Mouse (Mus musculus): ENCODE results near the gene Clic3. TPM values are rescaled to one million over a fixed set of nuclear protein-coding genes. Genes with fewer than 3 reads are reported as not detected.

Clic3 gene
- polyA plus RNA-seq, 1 experiment = not detected

- no peaks in the 10 kb centered on the region for H3K27me3 ChIP-seq (ENCODE audit: control insufficient read depth)
- no peaks in the 10 kb centered on the region; the same call in 1 of the 2 replicates for H3K36me3 ChIP-seq (ENCODE audit: control insufficient read depth)
- no peak overlapping the region for H3K4me3 ChIP-seq (replicated peaks)
- TF ChIP-seq GATA1 (IDR thresholded peaks at IDR 0.05; ENCODE audit: low read length) (no peak), TAL1 (IDR thresholded peaks at IDR 0.05; ENCODE audit: low read length) (no peak)
- H3K9me3 ChIP-seq (ENCODE audit: control insufficient read depth, low read length) = no peaks in the 10 kb centered on the region
- peaks cover 7% of the 10 kb centered on the region for H3K4me1 ChIP-seq (ENCODE audit: control insufficient read depth)
Observed at GRCm38 (mm10) chr2:25436286-25436820, 20.3 kb upstream of the Clic3 start.

- no peak overlapping the region for H3K4me3 ChIP-seq (replicated peaks)
- no peak for TF ChIP-seq GATA1 (IDR thresholded peaks at IDR 0.05; ENCODE audit: low read length)
- no peak for TF ChIP-seq TAL1 (IDR thresholded peaks at IDR 0.05; ENCODE audit: low read length)
- H3K4me1 ChIP-seq (ENCODE audit: control insufficient read depth) = no peaks in the 10 kb centered on the region
- peaks cover 6% of the 10 kb centered on the region; the same call in 1 of the 2 replicates for H3K36me3 ChIP-seq (ENCODE audit: control insufficient read depth)
- H3K27me3 ChIP-seq (ENCODE audit: control insufficient read depth) = no peaks in the 10 kb centered on the region
- H3K9me3 ChIP-seq (ENCODE audit: control insufficient read depth, low read length) = no peaks in the 10 kb centered on the region
Observed at GRCm38 (mm10) chr2:25441067-25441466, 15.6 kb upstream of the Clic3 start.

GRCm38 (mm10) chr2:25442682-25443081 lies 14.0 kb upstream of the Clic3 start:
- no peak overlapping the region for H3K4me3 ChIP-seq (replicated peaks)
- no peaks in the 10 kb centered on the region; the same call in 1 of the 2 replicates for H3K4me1 ChIP-seq (ENCODE audit: control insufficient read depth)

GRCm38 (mm10) chr2:25450853-25451647 lies 5.6 kb upstream of the Clic3 start:
- H3K4me3 ChIP-seq (replicated peaks) = no peak overlapping the region
- H3K36me3 ChIP-seq (ENCODE audit: control insufficient read depth) = no peaks in the 10 kb centered on the region; the same call in 1 of the 2 replicates
- TF ChIP-seq GATA1 (IDR thresholded peaks at IDR 0.05; ENCODE audit: low read length) (no peak), TAL1 (IDR thresholded peaks at IDR 0.05; ENCODE audit: low read length) (no peak)
- H3K4me1 ChIP-seq (ENCODE audit: control insufficient read depth) = no peaks in the 10 kb centered on the region; the same call in 1 of the 2 replicates
- no peaks in the 10 kb centered on the region for H3K27me3 ChIP-seq (ENCODE audit: control insufficient read depth)
- H3K9me3 ChIP-seq (ENCODE audit: control insufficient read depth, low read length) = no peaks in the 10 kb centered on the region

More at GRCm38 (mm10) chr2:25442682-25443081, 14.0 kb upstream of the Clic3 start:
- H3K36me3 ChIP-seq (ENCODE audit: control insufficient read depth) = peaks cover 6% of the 10 kb centered on the region; the same call in 1 of the 2 replicates
- no peaks in the 10 kb centered on the region for H3K9me3 ChIP-seq (ENCODE audit: control insufficient read depth, low read length)
- TF ChIP-seq GATA1 (IDR thresholded peaks at IDR 0.05; ENCODE audit: low read length) (no peak), TAL1 (IDR thresholded peaks at IDR 0.05; ENCODE audit: low read length) (no peak)
- no peaks in the 10 kb centered on the region for H3K27me3 ChIP-seq (ENCODE audit: control insufficient read depth)

DNA sequence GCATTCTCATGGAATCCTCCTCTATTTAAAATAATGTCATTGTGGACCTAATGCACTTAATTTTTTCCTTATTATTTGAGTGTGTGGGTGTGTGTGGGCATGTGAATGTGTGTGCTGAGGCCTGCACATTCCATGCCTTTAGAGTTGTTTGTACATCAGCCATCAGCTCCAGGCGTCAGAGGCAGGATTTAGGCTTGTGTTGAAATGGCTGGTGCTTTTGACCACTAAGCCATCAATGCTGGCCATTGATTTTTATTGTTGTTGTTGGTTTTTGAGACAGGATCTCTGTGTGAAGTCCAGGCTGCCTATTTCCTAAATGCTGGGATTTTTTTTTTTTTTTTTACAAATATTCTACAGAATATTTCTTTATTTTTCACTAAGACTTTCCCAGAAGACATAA lies 3.7 kb upstream of the Clic3 start:
- H3K36me3 ChIP-seq (ENCODE audit: control insufficient read depth) = peaks cover 4% of the 10 kb centered on the region
- TF ChIP-seq TAL1 (IDR thresholded peaks at IDR 0.05; ENCODE audit: low read length) = no peak
- no peak for TF ChIP-seq GATA1 (IDR thresholded peaks at IDR 0.05; ENCODE audit: low read length)
- H3K9me3 ChIP-seq (ENCODE audit: control insufficient read depth, low read length) = no peaks in the 10 kb centered on the region
- no peaks in the 10 kb centered on the region for H3K27me3 ChIP-seq (ENCODE audit: control insufficient read depth)
- H3K4me1 ChIP-seq (ENCODE audit: control insufficient read depth) = peaks cover 13% of the 10 kb centered on the region
- H3K4me3 ChIP-seq (replicated peaks) = no peak overlapping the region

GRCm38 (mm10) chr2:25457022-25457896 lies 621 bp downstream of the Clic3 start:
- Histone ChIP-seq H3K36me3 (ENCODE audit: control insufficient read depth) (peaks cover 18% of the 10 kb centered on the region), H3K9me3 (ENCODE audit: control insufficient read depth, low read length) (no peaks in the 10 kb centered on the region), H3K4me3 (replicated peaks) (no peak overlapping the region), H3K27me3 (ENCODE audit: control insufficient read depth) (no peaks in the 10 kb centered on the region), H3K4me1 (ENCODE audit: control insufficient read depth) (peaks cover 46% of the 10 kb centered on the region)
- no peak for TF ChIP-seq GATA1 (IDR thresholded peaks at IDR 0.05; ENCODE audit: low read length)
- no peak for TF ChIP-seq TAL1 (IDR thresholded peaks at IDR 0.05; ENCODE audit: low read length)

DNA sequence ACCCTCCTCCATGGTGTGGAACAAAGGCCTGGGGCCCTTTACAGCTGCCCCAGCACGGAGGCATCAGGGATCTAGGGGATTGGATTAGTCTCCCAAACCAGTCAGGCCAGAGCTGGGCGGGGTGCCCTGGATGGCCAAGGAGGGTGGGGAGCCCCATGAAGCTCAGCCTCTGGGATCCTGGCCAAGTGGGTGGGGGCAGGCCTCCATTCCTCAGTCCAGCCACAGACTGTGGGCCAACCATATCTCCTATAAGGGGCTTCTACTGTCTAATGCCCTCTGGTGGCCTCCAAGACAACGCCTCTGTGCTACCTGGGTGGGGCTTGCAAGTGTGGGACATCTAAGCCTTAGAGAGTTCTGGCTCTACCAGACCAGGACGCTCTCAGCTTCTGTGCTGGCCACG lies 2.3 kb downstream of the Clic3 start:
- H3K9me3 ChIP-seq (ENCODE audit: control insufficient read depth, low read length) = no peaks in the 10 kb centered on the region
- no peak overlapping the region for H3K4me3 ChIP-seq (replicated peaks)
- peaks cover 18% of the 10 kb centered on the region for H3K36me3 ChIP-seq (ENCODE audit: control insufficient read depth)
- TF ChIP-seq TAL1 (IDR thresholded peaks at IDR 0.05; ENCODE audit: low read length) (no peak), GATA1 (IDR thresholded peaks at IDR 0.05; ENCODE audit: low read length) (no peak)
- peaks cover 46% of the 10 kb centered on the region for H3K4me1 ChIP-seq (ENCODE audit: control insufficient read depth)
- H3K27me3 ChIP-seq (ENCODE audit: control insufficient read depth) = no peaks in the 10 kb centered on the region

GRCm38 (mm10) chr2:25460135-25460534 lies 3.5 kb downstream of the Clic3 start:
- H3K36me3 ChIP-seq (ENCODE audit: control insufficient read depth) = peaks cover 18% of the 10 kb centered on the region
- peak overlapping the region; percentile 72 for H3K4me3 ChIP-seq (replicated peaks)
- TF ChIP-seq GATA1 (IDR thresholded peaks at IDR 0.05; ENCODE audit: low read length) = no peak
- peaks cover 46% of the 10 kb centered on the region for H3K4me1 ChIP-seq (ENCODE audit: control insufficient read depth)
- H3K27me3 ChIP-seq (ENCODE audit: control insufficient read depth) = no peaks in the 10 kb centered on the region
- H3K9me3 ChIP-seq (ENCODE audit: control insufficient read depth, low read length) = no peaks in the 10 kb centered on the region

All from erythroblast, embryonic 14.5 days (primary cell).